Mouse (Mus musculus) spleen, embryonic (tissue): ENCODE measurements at regions not wholly inside any gene's neighbourhood (a gene's known extent, or its start where the extent isn't known, plus 50 kb on each side); places are given as distances from the start of the nearest gene placed in this dataset.

ENCODE experiments used
- CTCF ChIA-PET: fragments of 350-600 bp; sonication (Branson Sonifier 250); formaldehyde crosslinking; loops from one replicate; lab custom pipeline; 2022; lab: Charles Lee

DNA sequence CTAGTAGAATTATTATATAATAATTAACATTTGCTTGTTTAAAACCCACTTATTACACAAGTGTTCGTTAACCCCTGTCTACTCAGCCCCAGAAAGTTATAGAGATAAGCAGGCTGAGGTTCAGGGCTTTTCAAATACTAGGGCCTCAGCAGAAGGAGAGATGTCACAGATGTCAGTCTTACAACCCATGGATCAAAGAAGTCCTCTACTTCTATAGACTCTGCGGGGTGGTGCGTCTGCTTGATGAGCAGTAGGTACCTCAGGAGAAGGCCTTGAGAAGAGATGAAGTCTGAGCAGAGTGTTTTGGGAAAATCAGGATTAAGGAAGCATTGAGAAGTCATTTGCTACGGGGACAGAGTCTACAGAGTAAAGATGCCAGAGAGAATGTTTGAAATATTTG, 59.1 kb upstream of the Satb1 start:
- CTCF ChIA-PET: no interaction called here
